Mouse (Mus musculus): ENCODE measurements around the gene Cmtr2. TPM values are rescaled to one million over a fixed set of nuclear protein-coding genes. Genes with fewer than 3 reads are reported as not detected.

The Cmtr2 gene
- polyA plus RNA-seq, 1 experiment, result 6.1 TPM

DNA sequence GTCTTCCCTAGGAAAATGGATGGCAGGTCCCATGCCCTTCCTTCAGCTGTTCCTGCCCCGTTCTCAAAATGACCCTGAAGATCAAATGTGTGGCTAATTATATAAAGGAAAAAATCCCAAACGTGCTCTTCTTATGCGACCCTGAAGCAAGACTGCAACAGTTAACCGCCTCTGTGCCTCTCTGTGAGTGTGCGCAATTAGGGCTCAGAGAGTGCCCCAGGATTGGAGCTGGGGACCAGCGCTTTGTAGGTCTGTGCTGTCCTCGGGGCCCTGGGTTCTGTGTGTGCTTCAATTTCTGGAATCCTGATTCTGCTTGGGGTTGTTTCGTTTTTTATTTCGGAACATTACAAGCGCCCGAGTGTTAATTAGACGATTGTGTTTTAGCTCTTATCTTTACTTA, 51.8 kb downstream of the Cmtr2 start:
- TF ChIP-seq POLR2A (IDR thresholded peaks at IDR 0.05; ENCODE audit: insufficient read depth, low read length) (no peak), EP300 (IDR thresholded peaks at IDR 0.05; ENCODE audit: insufficient read depth, low read depth, low read length) (no peak), CTCF (IDR thresholded peaks at IDR 0.05; ENCODE audit: low read depth, low read length) (no peak)
- H3K27ac ChIP-seq (ENCODE audit: insufficient read depth, low read length), result no peak overlapping the region

DNA sequence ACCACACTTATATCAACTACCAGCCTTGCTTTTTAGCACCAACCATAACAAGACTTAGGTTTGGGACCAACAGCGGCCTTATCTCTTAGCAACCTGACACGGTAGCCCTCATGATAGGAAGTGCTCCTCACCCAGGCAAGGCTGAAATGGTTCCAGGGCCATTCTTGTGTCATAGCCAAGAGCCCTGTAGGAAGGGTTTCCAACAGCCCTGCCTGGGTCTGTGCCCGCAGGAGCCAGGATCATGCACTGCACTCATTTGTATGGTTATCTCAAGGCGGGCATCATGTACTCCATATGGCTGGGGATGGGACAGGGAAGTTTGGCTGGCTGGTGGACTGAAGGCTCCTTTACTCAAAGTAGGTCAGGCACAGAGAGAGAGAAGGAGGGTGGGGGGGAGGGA, 55.2 kb downstream of the Cmtr2 start:
- Histone ChIP-seq H3K4me3 (ENCODE audit: low read depth, low read length) (no peak overlapping the region), H3K36me3 (ENCODE audit: control insufficient read depth, insufficient read depth, low read length, poor library complexity, severe bottlenecking) (no peaks in the 10 kb centered on the region), H3K27ac (ENCODE audit: insufficient read depth, low read length) (no peak overlapping the region), H3K9me3 (replicated peaks; ENCODE audit: control insufficient read depth, insufficient read depth, low read length, poor library complexity, severe bottlenecking) (no peaks in the 10 kb centered on the region; the same call in 1 of the 2 replicates), H3K4me1 (ENCODE audit: control insufficient read depth, insufficient read depth, low read length) (no peaks in the 10 kb centered on the region), H3K9ac (ENCODE audit: low read depth, poor library complexity, severe bottlenecking) (no peak overlapping the region), H3K27me3 (ENCODE audit: control insufficient read depth, insufficient read depth, low read length, poor library complexity, severe bottlenecking) (no peaks in the 10 kb centered on the region; the same call in 1 of the 2 replicates)
- TF ChIP-seq CTCF (IDR thresholded peaks at IDR 0.05; ENCODE audit: low read depth, low read length), result no peak
- TF ChIP-seq EP300 (IDR thresholded peaks at IDR 0.05; ENCODE audit: insufficient read depth, low read depth, low read length), result no peak
- TF ChIP-seq POLR2A (IDR thresholded peaks at IDR 0.05; ENCODE audit: insufficient read depth, low read length), result no peak

More for the DNA sequence above, 51.8 kb downstream of the Cmtr2 start:
- H3K9ac ChIP-seq (ENCODE audit: low read depth, poor library complexity, severe bottlenecking), result peak overlapping the region; percentile 42
- H3K4me3 ChIP-seq (ENCODE audit: low read depth, low read length), result peak overlapping the region; percentile 51
- no peaks in the 10 kb centered on the region for H3K36me3 ChIP-seq (ENCODE audit: control insufficient read depth, insufficient read depth, low read length, poor library complexity, severe bottlenecking)
- H3K9me3 ChIP-seq (replicated peaks; ENCODE audit: control insufficient read depth, insufficient read depth, low read length, poor library complexity, severe bottlenecking), result no peaks in the 10 kb centered on the region; the same call in 1 of the 2 replicates
- H3K27me3 ChIP-seq (ENCODE audit: control insufficient read depth, insufficient read depth, low read length, poor library complexity, severe bottlenecking), result no peaks in the 10 kb centered on the region
- no peaks in the 10 kb centered on the region for H3K4me1 ChIP-seq (ENCODE audit: control insufficient read depth, insufficient read depth, low read length)

DNA sequence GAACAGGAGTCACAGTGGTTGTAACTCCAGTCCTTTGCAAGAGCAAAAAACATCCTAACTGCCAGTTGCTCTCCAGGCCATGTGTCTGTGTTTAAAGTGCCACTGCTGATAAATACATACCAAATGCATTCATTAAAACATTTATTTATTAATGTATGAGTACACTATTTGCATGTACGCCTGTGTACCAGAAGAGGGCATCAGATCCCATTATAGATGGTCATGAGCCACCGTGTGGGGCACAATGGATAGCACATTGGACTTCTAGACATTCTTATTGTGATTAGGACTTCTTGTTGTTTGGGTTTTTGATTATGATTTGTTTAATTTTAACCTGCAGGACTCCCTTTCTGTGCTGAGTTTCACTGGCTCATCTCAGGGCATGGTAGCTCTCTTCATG, 57.9 kb downstream of the Cmtr2 start:
- H3K4me1 ChIP-seq (ENCODE audit: control insufficient read depth, insufficient read depth, low read length), result no peaks in the 10 kb centered on the region
- no peak for TF ChIP-seq CTCF (IDR thresholded peaks at IDR 0.05; ENCODE audit: low read depth, low read length)
- no peak for TF ChIP-seq POLR2A (IDR thresholded peaks at IDR 0.05; ENCODE audit: insufficient read depth, low read length)
- no peak for TF ChIP-seq EP300 (IDR thresholded peaks at IDR 0.05; ENCODE audit: insufficient read depth, low read depth, low read length)
- H3K4me3 ChIP-seq (ENCODE audit: low read depth, low read length), result no peak overlapping the region
- H3K9me3 ChIP-seq (replicated peaks; ENCODE audit: control insufficient read depth, insufficient read depth, low read length, poor library complexity, severe bottlenecking), result no peaks in the 10 kb centered on the region; the same call in 1 of the 2 replicates
- peaks cover 2% of the 10 kb centered on the region; the same call in 1 of the 2 replicates for H3K27me3 ChIP-seq (ENCODE audit: control insufficient read depth, insufficient read depth, low read length, poor library complexity, severe bottlenecking)
- H3K36me3 ChIP-seq (ENCODE audit: control insufficient read depth, insufficient read depth, low read length, poor library complexity, severe bottlenecking), result no peaks in the 10 kb centered on the region
- no peak overlapping the region for H3K27ac ChIP-seq (ENCODE audit: insufficient read depth, low read length)
- no peak overlapping the region for H3K9ac ChIP-seq (ENCODE audit: low read depth, poor library complexity, severe bottlenecking)

Other genes with a start within 250 kb of the Cmtr2 start
- gene Tat, start 225.2 kb upstream of the Cmtr2 start, polyA plus RNA-seq (2011; ENCODE audit: insufficient read depth, insufficient read length, low read depth, missing spikeins), result not detected in 2 replicates
- not detected in 2 replicates for gene Chst4, start 175.9 kb upstream of the Cmtr2 start, polyA plus RNA-seq (2011; ENCODE audit: insufficient read depth, insufficient read length, low read depth, missing spikeins)
- 2.4 and 2.8 TPM in 2 replicates for gene Zfp612, start 135.9 kb upstream of the Cmtr2 start, polyA plus RNA-seq (2011; ENCODE audit: insufficient read depth, insufficient read length, low read depth, missing spikeins)
- gene Gm21964, start 114.5 kb upstream of the Cmtr2 start, polyA plus RNA-seq (2011; ENCODE audit: insufficient read depth, insufficient read length, low read depth, missing spikeins), result not detected in 2 replicates
- gene Gm17720, start 112.9 kb upstream of the Cmtr2 start, polyA plus RNA-seq (2011; ENCODE audit: insufficient read depth, insufficient read length, low read depth, missing spikeins), result not detected in 2 replicates
- 0.62 and 0.84 TPM in 2 replicates for gene Calb2, start 47.5 kb upstream of the Cmtr2 start, polyA plus RNA-seq (2011; ENCODE audit: insufficient read depth, insufficient read length, low read depth, missing spikeins)
- 0.19 and 0.46 TPM in 2 replicates for gene Hydin, start 51.3 kb downstream of the Cmtr2 start, polyA plus RNA-seq (2011; ENCODE audit: insufficient read depth, insufficient read length, low read depth, missing spikeins)

Data from ES-Bruce4 (cell line).